Mouse (Mus musculus) embryonic fibroblast, embryonic 13.5 days (primary cell): ENCODE results near the gene Lpin1.

Experiments
- CTCF ChIP-seq: IDR thresholded peaks from 2 replicates; pipeline ENCODE4 v1.5.1; 2011; ENCODE audit warnings: mild to moderate bottlenecking, control low read depth, low read length, moderate library complexity, borderline replicate concordance; ENCODE audit not compliant: insufficient read depth
- POLR2A ChIP-seq: IDR thresholded peaks from 2 replicates; pipeline ENCODE4 v1.6.1; 2011; ENCODE audit warnings: low read depth, mild to moderate bottlenecking, control low read depth, low read length, moderate library complexity

- TF ChIP-seq POLR2A (peak; percentile 75), CTCF (no peak)
Measured at GRCm38 (mm10) chr12:16589204-16589949, 21.4 kb downstream of the Lpin1 start.
